Mouse (Mus musculus) urinary bladder, adult 2 months (tissue): Measurements from ENCODE around the gene Brd4. TPM values are rescaled to one million over a fixed set of nuclear protein-coding genes. Genes with fewer than 3 reads are reported as not detected.

ENCODE experiments used
- DNase-seq: peaks from one replicate; pipeline ENCODE4 v3.0.0; 2022; ENCODE audit warnings: low spot score
- polyA plus RNA-seq: library from polyadenylated mRNA; depleted of rRNA; stranded (reverse); fragments of >200 nt; gene quantifications from 2 replicates; pipeline ENCODE4 v1.2.3, GENCODE M21; 2012; rRNA removed

The Brd4 gene
- polyA plus RNA-seq, 1 experiment: 17.6 TPM

- no peak for DNase-seq
These were observed 114.8 kb downstream of the Brd4 start for GRCm38 (mm10) chr17:32169518-32170225.

DNA sequence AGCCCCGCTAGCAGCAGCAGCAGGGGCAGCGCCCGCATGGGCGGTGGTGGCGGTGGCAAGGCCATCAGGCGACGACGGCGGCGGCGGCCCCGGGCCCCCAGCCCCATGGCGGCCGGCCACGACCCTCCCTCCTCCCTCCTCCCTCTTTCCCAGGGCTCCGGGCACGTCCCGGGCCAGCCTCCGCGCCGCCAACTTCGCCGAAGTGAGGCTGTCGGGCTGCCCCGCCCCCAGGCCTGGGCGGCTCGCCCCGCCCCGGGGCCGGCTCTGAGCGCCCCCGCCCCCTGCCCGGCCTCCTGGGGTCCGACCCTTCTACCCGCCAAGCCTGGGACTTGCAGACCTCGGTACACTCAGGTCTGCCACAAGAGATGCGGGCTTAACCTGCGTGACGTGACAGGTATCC is 117.8 kb downstream of the Brd4 start, which contains the start of gene Notch3:
TSS of gene Notch3 (minus strand) at position 166 of the 400 bp plus-strand sequence.
- peak; percentile 56 for DNase-seq

GRCm38 (mm10) chr17:32165803-32166595 is 118.5 kb downstream of the Brd4 start:
- no peak for DNase-seq

DNA sequence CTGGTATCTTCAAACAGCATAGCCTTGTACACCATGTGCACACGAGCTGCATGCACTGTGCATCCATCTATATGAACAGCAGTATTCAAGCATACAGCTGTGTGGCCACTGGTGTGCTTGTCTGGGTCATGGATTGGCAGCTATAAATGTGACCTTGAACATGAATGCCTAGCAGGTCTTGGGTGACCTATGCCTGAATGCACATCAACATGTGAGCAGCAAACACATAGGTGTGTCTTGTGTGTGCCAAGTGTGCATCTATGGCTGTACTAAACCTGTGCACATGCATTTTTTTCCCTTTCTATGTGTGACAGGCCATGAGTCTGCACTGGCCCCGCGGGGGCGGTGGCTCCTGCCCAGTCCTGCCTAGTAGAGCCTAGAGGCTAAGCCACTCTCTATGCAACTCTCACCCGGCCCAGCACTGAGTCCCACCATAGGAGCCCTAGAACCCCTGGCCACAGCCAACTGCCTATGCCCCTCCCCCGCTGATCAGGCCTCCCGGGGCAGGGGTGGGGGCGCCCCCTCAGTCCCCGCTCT is 119.2 kb downstream of the Brd4 start:
- DNase-seq: no peak

GRCm38 (mm10) chr17:32164780-32165179 is 119.7 kb downstream of the Brd4 start:
- no peak for DNase-seq

DNA sequence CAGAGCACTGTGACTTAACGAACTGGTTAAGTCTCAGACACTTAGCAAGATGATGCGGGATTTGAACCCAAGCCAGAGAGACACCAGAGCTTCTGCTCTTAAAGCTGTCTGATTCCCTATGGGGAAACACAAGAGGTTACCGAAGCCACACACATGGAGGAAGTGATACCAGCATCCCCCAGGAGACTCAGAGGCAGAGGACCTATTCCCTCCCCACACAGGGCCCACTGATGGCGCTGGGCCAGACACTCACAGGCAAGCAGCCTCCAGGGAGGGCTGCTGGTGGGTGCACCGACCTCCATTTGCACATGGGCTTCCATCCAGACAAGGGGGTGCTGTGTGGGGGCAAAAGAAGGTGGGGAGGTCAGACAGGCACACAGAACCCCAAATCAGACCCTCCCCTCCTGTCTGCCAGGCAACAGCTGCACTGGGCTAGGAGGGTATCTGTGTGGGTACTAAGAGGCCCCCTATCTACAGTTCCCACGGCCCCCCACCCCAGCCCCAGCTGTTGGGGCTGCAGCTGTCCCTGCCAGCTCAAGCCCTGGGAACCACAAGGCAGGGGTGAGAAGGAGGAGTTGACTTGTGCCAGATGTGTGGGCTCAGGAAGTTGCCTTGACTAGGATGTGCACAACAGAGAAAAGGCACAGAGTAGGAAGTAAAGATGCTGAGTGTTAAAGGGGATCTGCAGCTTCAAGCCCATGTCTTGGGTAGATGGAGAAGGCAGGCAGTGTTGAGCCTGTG is 120.4 kb downstream of the Brd4 start:
- DNase-seq: no peak

GRCm38 (mm10) chr17:32162112-32162850 is 122.2 kb downstream of the Brd4 start:
- DNase-seq: peak; percentile 79

- no peak for DNase-seq
These were observed 123.6 kb downstream of the Brd4 start for GRCm38 (mm10) chr17:32160882-32161281.

DNA sequence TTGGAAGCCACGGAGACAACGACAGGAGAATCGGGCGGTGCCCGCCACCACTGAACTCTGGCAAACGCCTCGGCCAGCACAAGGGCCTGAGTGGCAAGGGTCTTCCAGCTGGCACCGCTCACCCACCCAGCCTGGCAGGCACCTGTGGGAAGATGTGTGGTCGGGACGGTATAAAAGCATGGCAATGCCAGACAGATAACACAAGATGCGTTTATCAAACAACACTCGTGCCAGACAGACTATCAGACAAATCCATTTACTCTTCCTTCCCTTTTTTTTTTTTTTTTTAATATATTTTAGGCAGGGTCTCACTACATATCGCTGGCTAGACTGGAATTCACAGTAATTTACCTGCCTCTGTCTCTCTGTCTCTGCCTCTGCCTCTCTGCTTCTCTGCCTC is 125.7 kb downstream of the Brd4 start:
- no peak for DNase-seq

GRCm38 (mm10) chr17:32146718-32147117 is 137.8 kb downstream of the Brd4 start:
- DNase-seq: no peak

Other genes with a start within 250 kb of the Brd4 start
- 13.2 and 14.4 TPM in 2 replicates for gene Rrp1b, start 248.6 kb downstream of the Brd4 start, polyA plus RNA-seq
- gene Hsf2bp, start 248.4 kb downstream of the Brd4 start, polyA plus RNA-seq: 0.91 and 1.7 TPM in 2 replicates
- gene Notch3, start 117.9 kb downstream of the Brd4 start, polyA plus RNA-seq: 16.1 and 21.5 TPM in 2 replicates
- gene Ephx3, start 95.2 kb downstream of the Brd4 start, polyA plus RNA-seq: 3.6 and 4.4 TPM in 2 replicates
- gene Akap8, start 36.5 kb upstream of the Brd4 start, polyA plus RNA-seq: 70.9 and 76.2 TPM in 2 replicates
- 149 and 154 TPM in 2 replicates for gene Akap8l, start 65.9 kb upstream of the Brd4 start, polyA plus RNA-seq
- gene Wiz, start 104.7 kb upstream of the Brd4 start, polyA plus RNA-seq: 28.3 and 34.2 TPM in 2 replicates
- gene Rasal3, start 118.9 kb upstream of the Brd4 start, polyA plus RNA-seq: 2.6 and 3.5 TPM in 2 replicates
- gene Pglyrp2, start 139.4 kb upstream of the Brd4 start, polyA plus RNA-seq: 0.50 and 0.68 TPM in 2 replicates
- gene Cyp4f39, start 168.0 kb upstream of the Brd4 start, polyA plus RNA-seq: 8.8 and 9.2 TPM in 2 replicates
- gene Cyp4f17, start 221.3 kb upstream of the Brd4 start, polyA plus RNA-seq: 13.5 and 13.6 TPM in 2 replicates